Mouse (Mus musculus) embryonic facial prominence, embryonic 12.5 days (tissue): ENCODE results near the gene Hspa2. TPM values are rescaled to one million over a fixed set of nuclear protein-coding genes. Genes with fewer than 3 reads are reported as not detected.

Source experiments
- ATAC-seq: fragments of 200-750 bp; cut with Nextera tagmentation; 2 replicates; pipeline ENCODE4 v1.8.0; 2017; ENCODE audit not compliant: insufficient number of reproducible peaks, insufficient read depth, low FRiP score, low TSS enrichment
- H3K27ac ChIP-seq: fragments of 300-500 bp; sonication (generic); 2 replicates; pipeline ENCODE4 v1.5.1; 2016; ENCODE audit warnings: mild to moderate bottlenecking
- H3K27me3 ChIP-seq: fragments of 300-500 bp; sonication (generic); 2 replicates; pipeline ENCODE4 v1.6.1; 2016; ENCODE audit warnings: mild to moderate bottlenecking, moderate library complexity
- H3K36me3 ChIP-seq: fragments of 300-500 bp; sonication (generic); 2 replicates; pipeline ENCODE4 v1.6.1; 2016; ENCODE audit warnings: mild to moderate bottlenecking
- H3K4me1 ChIP-seq: fragments of 300-500 bp; sonication (generic); 2 replicates; pipeline ENCODE4 v1.6.1; 2016
- H3K4me2 ChIP-seq: fragments of 300-500 bp; sonication (generic); replicated peaks from 2 replicates; pipeline ENCODE4 v1.6.1; 2016; ENCODE audit warnings: mild to moderate bottlenecking, moderate library complexity
- H3K4me3 ChIP-seq: fragments of 300-500 bp; sonication (generic); 2 replicates; pipeline ENCODE4 v1.5.1; 2016; ENCODE audit warnings: mild to moderate bottlenecking
- H3K9ac ChIP-seq: fragments of 300-500 bp; sonication (generic); 2 replicates; pipeline ENCODE4 v1.6.1; 2016; ENCODE audit warnings: mild to moderate bottlenecking, moderate library complexity
- H3K9me3 ChIP-seq: fragments of 300-500 bp; sonication (generic); 2 replicates; pipeline ENCODE4 v1.6.1; 2016; ENCODE audit warnings: mild to moderate bottlenecking, moderate library complexity
- WGBS: fragments of 180-500 bp; shearing (Covaris S2); methylation state at CpG from one replicate; pipeline ENCODE4 v1.1.7; 2016; 5-methylcytosine and 5-hydroxymethylcytosine counted together
- polyA plus RNA-seq: library from polyadenylated mRNA; unstranded; fragments of >200 nt; fragmentation: Nextera tagmentation; extraction: Ambion mirVana; gene quantifications from 2 replicates; pipeline ENCODE4 v1.2.1, GENCODE M21; 2016

The Hspa2 gene
- polyA plus RNA-seq, 1 experiment from 2014 or later, result 5.6 TPM

GRCm38 (mm10) chr12:76407184-76407583 is 3.2 kb downstream of the Hspa2 start:
- H3K27me3 ChIP-seq, result peaks cover 39% of the 10 kb centered on the region
- ATAC-seq, result no peak
- no peak overlapping the region for H3K9ac ChIP-seq
- no peak overlapping the region for H3K27ac ChIP-seq
- H3K4me1 ChIP-seq, result peaks cover 21% of the 10 kb centered on the region
- H3K4me2 ChIP-seq, result no peak overlapping the region
- 30% methylated on average over 1 of the region's 1 CpGs for WGBS
- H3K9me3 ChIP-seq, result no peaks in the 10 kb centered on the region
- no peak overlapping the region for H3K4me3 ChIP-seq
- H3K36me3 ChIP-seq, result no peaks in the 10 kb centered on the region

- Histone ChIP-seq H3K9me3 (no peaks in the 10 kb centered on the region), H3K4me3 (no peak overlapping the region), H3K4me1 (peaks cover 17% of the 10 kb centered on the region), H3K27ac (no peak overlapping the region), H3K36me3 (no peaks in the 10 kb centered on the region), H3K27me3 (peaks cover 33% of the 10 kb centered on the region), H3K4me2 (no peak overlapping the region), H3K9ac (no peak overlapping the region)
- WGBS, result 18% methylated on average over 4 of the region's 4 CpGs
- no peak for ATAC-seq
Observed at GRCm38 (mm10) chr12:76409166-76409565, 5.2 kb downstream of the Hspa2 start.

- no peak overlapping the region for H3K27ac ChIP-seq
- 75% methylated on average over 11 of the region's 12 CpGs for WGBS
- H3K9me3 ChIP-seq, result no peaks in the 10 kb centered on the region
- H3K9ac ChIP-seq, result no peak overlapping the region
- H3K27me3 ChIP-seq, result no peaks in the 10 kb centered on the region
- H3K4me2 ChIP-seq, result no peak overlapping the region
- no peak overlapping the region for H3K4me3 ChIP-seq
- H3K4me1 ChIP-seq, result no peaks in the 10 kb centered on the region
- no peaks in the 10 kb centered on the region for H3K36me3 ChIP-seq
- ATAC-seq, result no peak
Observed at GRCm38 (mm10) chr12:76415383-76416010, 11.5 kb downstream of the Hspa2 start.

GRCm38 (mm10) chr12:76417433-76417854 is 13.5 kb downstream of the Hspa2 start, which contains the start of gene Ppp1r36:
Gene Ppp1r36 (plus strand): TSS chr12:76417538.
- peak; percentile 6; the same call in 1 of the 2 replicates for ATAC-seq
- H3K9ac ChIP-seq, result peak within 1 kb of the TSS; percentile 43
- no peaks in the 10 kb centered on the region for H3K27me3 ChIP-seq
- H3K4me2 ChIP-seq, result peak within 1 kb of the TSS; percentile 86
- WGBS, result 1% methylated on average over 37 of the region's 37 CpGs
- peak within 1 kb of the TSS; percentile 44 for H3K4me3 ChIP-seq
- H3K4me1 ChIP-seq, result no peaks in the 10 kb centered on the region
- no peaks in the 10 kb centered on the region for H3K36me3 ChIP-seq
- H3K9me3 ChIP-seq, result no peaks in the 10 kb centered on the region
- H3K27ac ChIP-seq, result no peak within 1 kb of the TSS

- ATAC-seq, result no peak
- H3K9ac ChIP-seq, result no peak overlapping the region
- no peak overlapping the region for H3K4me2 ChIP-seq
- no peaks in the 10 kb centered on the region for H3K9me3 ChIP-seq
- no peaks in the 10 kb centered on the region for H3K27me3 ChIP-seq
- no peak overlapping the region for H3K4me3 ChIP-seq
- 94% methylated on average over 5 of the region's 5 CpGs for WGBS
- H3K36me3 ChIP-seq, result no peaks in the 10 kb centered on the region
- H3K27ac ChIP-seq, result no peak overlapping the region
- no peaks in the 10 kb centered on the region for H3K4me1 ChIP-seq
Observed at GRCm38 (mm10) chr12:76418346-76418745, 14.4 kb downstream of the Hspa2 start.

- Histone ChIP-seq H3K4me1 (peaks cover 4% of the 10 kb centered on the region; the same call in 1 of the 2 replicates), H3K27me3 (no peaks in the 10 kb centered on the region), H3K9me3 (no peaks in the 10 kb centered on the region), H3K27ac (no peak overlapping the region), H3K36me3 (no peaks in the 10 kb centered on the region), H3K4me3 (no peak overlapping the region), H3K4me2 (no peak overlapping the region), H3K9ac (no peak overlapping the region)
- WGBS, result 83% methylated on average over 3 of the region's 3 CpGs
- no peak for ATAC-seq
Observed at GRCm38 (mm10) chr12:76425256-76425655, 21.3 kb downstream of the Hspa2 start.

GRCm38 (mm10) chr12:76427546-76427945 is 23.6 kb downstream of the Hspa2 start:
- no peak overlapping the region for H3K27ac ChIP-seq
- no peak overlapping the region for H3K9ac ChIP-seq
- H3K4me3 ChIP-seq, result no peak overlapping the region
- H3K9me3 ChIP-seq, result no peaks in the 10 kb centered on the region
- no peaks in the 10 kb centered on the region for H3K27me3 ChIP-seq
- 57% methylated on average over 5 of the region's 5 CpGs for WGBS
- H3K4me1 ChIP-seq, result peaks cover 4% of the 10 kb centered on the region; the same call in 1 of the 2 replicates
- H3K36me3 ChIP-seq, result no peaks in the 10 kb centered on the region
- no peak for ATAC-seq
- peak overlapping the region; percentile 17; the same call in 1 of the 2 replicates for H3K4me2 ChIP-seq

GRCm38 (mm10) chr12:76430879-76431406 is 27.0 kb downstream of the Hspa2 start:
- no peak overlapping the region for H3K27ac ChIP-seq
- no peak overlapping the region for H3K4me2 ChIP-seq
- no peak overlapping the region for H3K9ac ChIP-seq
- H3K27me3 ChIP-seq, result peaks cover 9% of the 10 kb centered on the region; the same call in 1 of the 2 replicates
- peaks cover 4% of the 10 kb centered on the region; the same call in 1 of the 2 replicates for H3K4me1 ChIP-seq
- ATAC-seq, result no peak
- no peaks in the 10 kb centered on the region for H3K36me3 ChIP-seq
- H3K4me3 ChIP-seq, result no peak overlapping the region
- WGBS, result 61% methylated on average over 5 of the region's 5 CpGs
- H3K9me3 ChIP-seq, result no peaks in the 10 kb centered on the region

- H3K9me3 ChIP-seq, result no peaks in the 10 kb centered on the region
- no peak overlapping the region for H3K9ac ChIP-seq
- H3K27me3 ChIP-seq, result peaks cover 9% of the 10 kb centered on the region; the same call in 1 of the 2 replicates
- no peak overlapping the region for H3K4me3 ChIP-seq
- H3K36me3 ChIP-seq, result no peaks in the 10 kb centered on the region
- 90% methylated on average over 6 of the region's 6 CpGs for WGBS
- no peak overlapping the region for H3K4me2 ChIP-seq
- H3K27ac ChIP-seq, result no peak overlapping the region
- peaks cover 4% of the 10 kb centered on the region; the same call in 1 of the 2 replicates for H3K4me1 ChIP-seq
- ATAC-seq, result no peak
Observed at GRCm38 (mm10) chr12:76431431-76431830, 27.5 kb downstream of the Hspa2 start.

- H3K27ac ChIP-seq, result no peak overlapping the region
- no peak for ATAC-seq
- 50% methylated on average over 7 of the region's 7 CpGs for WGBS
- H3K4me1 ChIP-seq, result no peaks in the 10 kb centered on the region
- H3K9ac ChIP-seq, result no peak overlapping the region
- no peaks in the 10 kb centered on the region for H3K9me3 ChIP-seq
- H3K4me3 ChIP-seq, result no peak overlapping the region
- no peak overlapping the region for H3K4me2 ChIP-seq
- no peaks in the 10 kb centered on the region for H3K36me3 ChIP-seq
- H3K27me3 ChIP-seq, result peaks cover 9% of the 10 kb centered on the region; the same call in 1 of the 2 replicates
Observed at GRCm38 (mm10) chr12:76434111-76434510, 30.1 kb downstream of the Hspa2 start.

- H3K9ac ChIP-seq, result peak overlapping the region; percentile 31; the same call in 1 of the 2 replicates
- WGBS, result 2% methylated on average over 17 of the region's 17 CpGs
- H3K4me1 ChIP-seq, result no peaks in the 10 kb centered on the region
Observed at GRCm38 (mm10) chr12:76435084-76435483, 31.1 kb downstream of the Hspa2 start.

GRCm38 (mm10) chr12:76435549-76435948 is 31.6 kb downstream of the Hspa2 start:
- Histone ChIP-seq H3K4me2 (peak overlapping the region; percentile 57), H3K27me3 (peaks cover 9% of the 10 kb centered on the region; the same call in 1 of the 2 replicates), H3K4me1 (no peaks in the 10 kb centered on the region), H3K27ac (no peak overlapping the region), H3K36me3 (no peaks in the 10 kb centered on the region), H3K4me3 (peak overlapping the region; percentile 35), H3K9me3 (no peaks in the 10 kb centered on the region), H3K9ac (0 out of 2 replicates have a peak overlapping the region, but pooled peaks have one; percentile 31)
- 36% methylated on average over 8 of the region's 8 CpGs for WGBS
- ATAC-seq, result no peak

More at GRCm38 (mm10) chr12:76435084-76435483, 31.1 kb downstream of the Hspa2 start:
- peaks cover 9% of the 10 kb centered on the region; the same call in 1 of the 2 replicates for H3K27me3 ChIP-seq
- ATAC-seq, result no peak
- H3K9me3 ChIP-seq, result no peaks in the 10 kb centered on the region
- H3K27ac ChIP-seq, result no peak overlapping the region
- no peaks in the 10 kb centered on the region for H3K36me3 ChIP-seq
- peak overlapping the region; percentile 35 for H3K4me3 ChIP-seq
- peak overlapping the region; percentile 57 for H3K4me2 ChIP-seq
